Mouse (Mus musculus) heart, embryonic 15.5 days (tissue): ENCODE results near the gene Clec16a. TPM values are rescaled to one million over a fixed set of nuclear protein-coding genes. Genes with fewer than 3 reads are reported as not detected.
A peak's percentile ranks its signal among the peaks of the same experiment; 100 is the strongest.

ENCODE experiments used
- ATAC-seq: fragments of 200-750 bp; cut with Nextera tagmentation; replicated peaks from 2 replicates; pipeline ENCODE4 v1.8.0; 2017; ENCODE audit warnings: low read depth, moderate TSS enrichment; ENCODE audit not compliant: insufficient number of reproducible peaks, insufficient read depth, low FRiP score
- H3K27ac ChIP-seq: fragments of 300-500 bp; sonication (generic); 2 replicates; pipeline ENCODE4 v1.5.1; 2015; ENCODE audit warnings: mild to moderate bottlenecking, inconsistent platforms
- H3K27me3 ChIP-seq: fragments of 300-500 bp; sonication (generic); 2 replicates; pipeline ENCODE4 v1.6.1; 2015; ENCODE audit warnings: inconsistent platforms
- H3K36me3 ChIP-seq: fragments of 300-500 bp; sonication (generic); 2 replicates; pipeline ENCODE4 v1.6.1; 2015; ENCODE audit warnings: mild to moderate bottlenecking, inconsistent platforms
- H3K4me1 ChIP-seq: fragments of 300-500 bp; sonication (generic); replicated peaks from 2 replicates; pipeline ENCODE4 v1.6.1; 2015; ENCODE audit warnings: inconsistent platforms
- H3K4me2 ChIP-seq: fragments of 300-500 bp; sonication (generic); 2 replicates; pipeline ENCODE4 v1.6.1; 2015; ENCODE audit warnings: inconsistent platforms, mild to moderate bottlenecking, moderate library complexity
- H3K4me3 ChIP-seq: fragments of 300-500 bp; sonication (generic); 2 replicates; pipeline ENCODE4 v1.5.1; 2015; ENCODE audit warnings: mild to moderate bottlenecking, inconsistent platforms
- H3K9ac ChIP-seq: fragments of 300-500 bp; sonication (generic); 2 replicates; pipeline ENCODE4 v1.6.1; 2015; ENCODE audit warnings: mild to moderate bottlenecking, inconsistent platforms
- H3K9me3 ChIP-seq: fragments of 300-500 bp; sonication (generic); replicated peaks from 2 replicates; pipeline ENCODE4 v1.6.1; 2016; ENCODE audit warnings: inconsistent platforms
- WGBS: fragments of 180-500 bp; shearing (Covaris S2); methylation state at CpG from one replicate; pipeline ENCODE4 v1.1.7; 2015; ENCODE audit warnings: mixed read lengths; 5-methylcytosine and 5-hydroxymethylcytosine counted together
- polyA plus RNA-seq: library from polyadenylated mRNA; unstranded; fragments of >200 nt; fragmentation: Nextera tagmentation; extraction: Ambion mirVana; gene quantifications from 2 replicates; pipeline ENCODE4 v1.2.1, GENCODE M21; 2015

The Clec16a gene
- polyA plus RNA-seq, 1 experiment from 2014 or later, result 30.4 TPM

GRCm38 (mm10) chr16:10703932-10704331 is 158.8 kb downstream of the Clec16a start:
- no peak overlapping the region for H3K9ac ChIP-seq

DNA sequence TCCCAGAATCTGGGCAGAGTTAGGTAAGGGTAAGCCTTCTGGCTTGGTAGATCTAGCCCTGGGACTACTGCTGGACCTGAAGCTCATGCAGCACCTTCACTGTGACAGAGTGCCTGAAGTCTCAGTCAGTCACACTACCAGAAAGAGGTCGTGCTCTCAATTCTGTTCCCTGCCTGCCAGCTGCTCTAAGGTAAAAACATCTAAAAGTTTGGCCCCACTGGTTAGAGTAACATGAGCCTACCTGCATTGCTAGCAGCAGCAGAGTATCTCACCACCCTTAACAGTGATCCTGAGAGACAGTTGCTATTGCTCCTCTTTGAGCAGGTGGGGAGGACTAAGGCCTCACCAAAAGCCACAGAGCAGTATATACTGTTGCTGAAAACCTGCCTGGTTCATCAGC is 160.3 kb downstream of the Clec16a start:
- Histone ChIP-seq H3K9ac (no peak overlapping the region), H3K9me3 (no peaks in the 10 kb centered on the region), H3K27ac (no peak overlapping the region), H3K4me2 (no peak overlapping the region), H3K4me3 (no peak overlapping the region), H3K36me3 (no peaks in the 10 kb centered on the region), H3K27me3 (no peaks in the 10 kb centered on the region), H3K4me1 (peaks cover 13% of the 10 kb centered on the region)
- ATAC-seq, result no peak
- 73% methylated on average over 1 of the region's 1 CpGs for WGBS

More at GRCm38 (mm10) chr16:10703932-10704331, 158.8 kb downstream of the Clec16a start:
- no peak overlapping the region for H3K4me3 ChIP-seq
- WGBS, result 45% methylated on average over 4 of the region's 4 CpGs
- no peaks in the 10 kb centered on the region for H3K9me3 ChIP-seq
- H3K27ac ChIP-seq, result peak overlapping the region; percentile 29
- H3K4me2 ChIP-seq, result no peak overlapping the region
- H3K36me3 ChIP-seq, result no peaks in the 10 kb centered on the region
- H3K4me1 ChIP-seq, result peaks cover 15% of the 10 kb centered on the region
- no peaks in the 10 kb centered on the region for H3K27me3 ChIP-seq
- no peak for ATAC-seq

DNA sequence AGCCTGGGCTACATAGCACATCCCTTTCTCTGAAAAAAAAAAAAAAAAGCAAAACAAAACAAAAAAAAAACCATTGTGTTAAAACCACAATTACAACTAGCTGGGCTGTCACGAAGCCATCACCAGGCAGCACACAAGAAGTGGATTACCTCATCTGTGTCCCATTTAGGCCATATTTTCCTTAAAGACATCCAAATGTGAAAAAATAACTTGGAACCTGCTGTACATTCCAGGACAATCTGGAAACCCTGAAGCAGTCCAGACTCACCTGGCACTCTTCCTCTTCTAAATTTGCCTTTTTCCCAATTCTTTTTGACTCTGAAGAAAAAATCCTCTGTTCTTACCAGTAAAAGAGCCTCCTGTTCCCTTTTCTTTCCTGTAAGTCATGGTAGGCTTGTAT is 166.4 kb downstream of the Clec16a start:
- Histone ChIP-seq H3K9me3 (no peaks in the 10 kb centered on the region), H3K36me3 (no peaks in the 10 kb centered on the region), H3K27me3 (no peaks in the 10 kb centered on the region), H3K9ac (no peak overlapping the region), H3K4me1 (peaks cover 6% of the 10 kb centered on the region; the same call in 1 of the 2 replicates), H3K4me3 (no peak overlapping the region), H3K27ac (no peak overlapping the region), H3K4me2 (no peak overlapping the region)
- ATAC-seq, result no peak
- 72% methylated on average over 1 of the region's 1 CpGs for WGBS

GRCm38 (mm10) chr16:10713041-10713440 is 167.9 kb downstream of the Clec16a start:
- H3K9me3 ChIP-seq, result no peaks in the 10 kb centered on the region

GRCm38 (mm10) chr16:10713441-10714239 is 168.5 kb downstream of the Clec16a start:
- Histone ChIP-seq H3K4me3 (no peak overlapping the region), H3K27me3 (no peaks in the 10 kb centered on the region), H3K4me2 (no peak overlapping the region), H3K4me1 (peaks cover 6% of the 10 kb centered on the region; the same call in 1 of the 2 replicates), H3K36me3 (no peaks in the 10 kb centered on the region), H3K27ac (no peak overlapping the region), H3K9me3 (no peaks in the 10 kb centered on the region), H3K9ac (no peak overlapping the region)
- ATAC-seq, result no peak
- WGBS, result 64% methylated on average over 7 of the region's 7 CpGs

More at GRCm38 (mm10) chr16:10713041-10713440, 167.9 kb downstream of the Clec16a start:
- WGBS, result 59% methylated on average over 2 of the region's 2 CpGs
- Histone ChIP-seq H3K27ac (no peak overlapping the region), H3K36me3 (no peaks in the 10 kb centered on the region), H3K9ac (no peak overlapping the region), H3K4me3 (no peak overlapping the region), H3K4me2 (no peak overlapping the region), H3K27me3 (no peaks in the 10 kb centered on the region), H3K4me1 (peaks cover 6% of the 10 kb centered on the region; the same call in 1 of the 2 replicates)
- no peak for ATAC-seq

DNA sequence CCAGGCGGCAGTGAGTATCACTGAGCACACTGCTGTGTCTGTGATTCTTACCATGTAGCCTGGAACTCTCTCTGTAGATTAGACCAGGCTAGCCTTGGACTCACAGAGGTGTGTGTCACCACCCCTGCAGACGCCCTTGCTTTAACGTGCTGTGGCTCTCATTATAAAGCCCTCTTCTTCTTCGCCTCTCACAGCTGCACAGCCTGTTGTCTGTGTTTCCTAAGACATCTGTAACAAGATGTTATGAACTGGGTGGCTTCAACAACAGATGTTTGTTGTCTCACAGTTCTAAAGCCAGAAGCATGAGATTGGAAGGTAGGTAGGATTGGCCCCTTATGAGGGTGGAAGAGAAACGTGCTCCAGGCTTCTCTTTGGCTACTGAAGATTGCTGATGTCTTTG is 170.1 kb downstream of the Clec16a start:
- H3K4me3 ChIP-seq, result no peak overlapping the region
- H3K9me3 ChIP-seq, result no peaks in the 10 kb centered on the region

GRCm38 (mm10) chr16:10715632-10716031 is 170.5 kb downstream of the Clec16a start:
- WGBS, result 83% methylated on average over 2 of the region's 2 CpGs
- H3K4me3 ChIP-seq, result no peak overlapping the region
- no peaks in the 10 kb centered on the region for H3K9me3 ChIP-seq
- no peaks in the 10 kb centered on the region for H3K36me3 ChIP-seq
- no peak overlapping the region for H3K9ac ChIP-seq
- peaks cover 6% of the 10 kb centered on the region; the same call in 1 of the 2 replicates for H3K4me1 ChIP-seq
- no peak for ATAC-seq
- H3K4me2 ChIP-seq, result no peak overlapping the region
- H3K27me3 ChIP-seq, result no peaks in the 10 kb centered on the region
- H3K27ac ChIP-seq, result no peak overlapping the region

More for the DNA sequence above, 170.1 kb downstream of the Clec16a start:
- Histone ChIP-seq H3K4me2 (no peak overlapping the region), H3K36me3 (no peaks in the 10 kb centered on the region), H3K27ac (no peak overlapping the region), H3K4me1 (peaks cover 6% of the 10 kb centered on the region; the same call in 1 of the 2 replicates), H3K9ac (no peak overlapping the region), H3K27me3 (no peaks in the 10 kb centered on the region)
- 78% methylated on average over 5 of the region's 5 CpGs for WGBS
- no peak for ATAC-seq

DNA sequence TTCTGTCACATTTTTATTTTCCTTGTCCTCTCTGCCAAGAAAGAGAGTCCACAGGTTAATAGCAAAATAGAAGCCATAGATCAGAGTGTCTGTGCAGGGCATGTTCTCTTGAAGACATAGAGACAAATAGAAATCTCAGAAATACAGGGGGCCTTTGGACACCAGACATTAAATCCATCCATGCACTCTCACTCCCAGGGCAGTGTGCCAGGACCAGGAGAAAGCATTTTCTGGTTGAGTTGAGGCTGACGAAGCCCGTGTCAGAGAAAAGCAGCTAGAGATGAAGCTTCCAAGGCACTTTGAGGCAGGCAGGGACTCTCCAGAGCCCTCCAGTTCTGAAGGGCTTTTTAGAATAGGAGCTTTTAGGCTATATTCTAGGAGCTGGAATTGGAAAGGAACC is 171.6 kb downstream of the Clec16a start:
- no peak for ATAC-seq
- Histone ChIP-seq H3K9me3 (no peaks in the 10 kb centered on the region), H3K36me3 (no peaks in the 10 kb centered on the region), H3K4me3 (no peak overlapping the region), H3K27ac (no peak overlapping the region), H3K9ac (no peak overlapping the region), H3K4me1 (peaks cover 6% of the 10 kb centered on the region; the same call in 1 of the 2 replicates), H3K4me2 (no peak overlapping the region), H3K27me3 (no peaks in the 10 kb centered on the region)
- 44% methylated on average over 2 of the region's 2 CpGs for WGBS

DNA sequence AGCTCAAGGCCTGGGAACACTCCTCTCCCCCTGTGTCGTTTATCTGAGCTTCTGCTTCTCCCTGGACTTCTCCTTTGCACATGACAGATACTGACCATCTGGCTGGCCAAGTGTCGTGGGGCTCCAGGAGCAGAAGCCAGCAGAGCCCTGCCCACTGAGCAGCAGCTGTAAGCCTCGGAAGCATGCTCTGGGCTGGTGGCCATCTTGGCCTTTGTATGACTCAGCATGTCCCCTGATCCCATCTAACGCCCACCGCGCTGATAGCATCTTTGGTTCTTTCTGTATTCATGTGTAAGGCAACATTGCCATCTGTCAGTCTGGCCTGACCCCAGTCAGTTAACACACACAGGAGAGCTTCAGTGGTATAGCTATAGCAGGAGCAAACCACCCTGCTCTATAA is 174.8 kb downstream of the Clec16a start:
- 65% methylated on average over 6 of the region's 6 CpGs for WGBS
- H3K27me3 ChIP-seq, result no peaks in the 10 kb centered on the region
- H3K27ac ChIP-seq, result no peak overlapping the region
- no peak overlapping the region for H3K4me2 ChIP-seq
- no peak overlapping the region for H3K4me3 ChIP-seq
- H3K9me3 ChIP-seq, result no peaks in the 10 kb centered on the region
- H3K4me1 ChIP-seq, result peaks cover 15% of the 10 kb centered on the region
- H3K9ac ChIP-seq, result no peak overlapping the region
- ATAC-seq, result no peak
- H3K36me3 ChIP-seq, result no peaks in the 10 kb centered on the region

DNA sequence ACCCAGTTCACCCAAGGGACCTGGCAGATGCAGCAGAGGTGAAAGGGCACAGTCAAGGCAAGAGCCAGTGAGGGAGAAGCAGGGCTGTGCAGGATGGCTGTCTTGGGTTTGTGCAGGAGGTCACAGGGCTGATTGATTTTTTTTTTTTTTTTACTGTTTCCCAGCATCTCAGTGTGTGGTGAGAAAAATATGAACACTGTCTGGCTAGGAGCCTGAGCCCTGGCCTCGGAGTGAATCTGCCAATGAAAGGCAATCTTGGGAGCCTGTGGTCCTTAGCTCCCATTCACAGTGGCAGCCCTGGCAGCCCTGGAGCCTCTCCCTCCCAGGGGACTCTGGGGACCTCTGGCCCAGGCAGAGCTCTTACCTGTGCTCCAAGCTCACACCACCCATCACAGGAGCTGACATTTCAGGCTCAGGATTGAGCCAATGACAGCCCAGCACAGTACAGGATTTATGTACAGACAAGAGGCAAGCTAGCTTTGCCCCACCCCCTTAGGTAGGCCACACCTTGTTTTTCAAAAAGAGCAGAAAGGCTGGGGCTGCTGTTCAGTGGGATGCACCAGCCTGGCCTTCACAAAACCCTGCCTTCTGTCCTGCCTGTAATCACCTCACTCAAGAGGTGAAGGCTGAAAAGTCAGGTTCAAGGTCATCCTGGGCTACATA is 177.9 kb downstream of the Clec16a start:
- H3K9ac ChIP-seq, result no peak overlapping the region
- no peak overlapping the region for H3K27ac ChIP-seq
- H3K4me2 ChIP-seq, result no peak overlapping the region
- peaks cover 15% of the 10 kb centered on the region for H3K4me1 ChIP-seq
- 57% methylated on average over 1 of the region's 1 CpGs for WGBS
- H3K27me3 ChIP-seq, result no peaks in the 10 kb centered on the region
- H3K9me3 ChIP-seq, result no peaks in the 10 kb centered on the region
- no peak overlapping the region for H3K4me3 ChIP-seq
- H3K36me3 ChIP-seq, result no peaks in the 10 kb centered on the region
- no peak for ATAC-seq

GRCm38 (mm10) chr16:10723816-10724647 is 178.9 kb downstream of the Clec16a start:
- Histone ChIP-seq H3K36me3 (no peaks in the 10 kb centered on the region), H3K4me3 (no peak overlapping the region), H3K4me1 (peaks cover 15% of the 10 kb centered on the region), H3K4me2 (no peak overlapping the region), H3K27ac (no peak overlapping the region), H3K27me3 (no peaks in the 10 kb centered on the region), H3K9ac (no peak overlapping the region), H3K9me3 (no peaks in the 10 kb centered on the region)
- no peak for ATAC-seq
- WGBS, result 68% methylated on average over 5 of the region's 5 CpGs
